27 mouse cellular contexts compared by ENCODE assay signal in genomic region chr9:83251793-83252192, GRCm38 (mm10).
"Had no signal": no experiment of that assay in that cellular context is flagged by ENCODE, and none has a peak within 500 bp of the region (broad histone marks: within the 10 kb centered on the region; RNA-seq: fewer than 3 reads in every experiment).

No protein-coding gene starts in this region.

- ATAC-seq: hindbrain, postnatal 0 days; intestine, embryonic 16.5 days; liver, embryonic 12.5 days had no signal

- H3K9me3 ChIP-seq: heart, embryonic 13.5 days; heart, embryonic 15.5 days; hindbrain, embryonic 13.5 days; hindbrain, embryonic 15.5 days; kidney, embryonic 15.5 days; limb, embryonic 10.5 days; limb, embryonic 12.5 days; liver, embryonic 12.5 days had no signal

- H3K27ac ChIP-seq: heart, adult 2 months; heart, embryonic 13.5 days; heart, embryonic 15.5 days; hindbrain, embryonic 13.5 days; hindbrain, embryonic 15.5 days; hindbrain, postnatal 0 days; kidney, embryonic 15.5 days; kidney, postnatal 0 days; layer of hippocampus, adult 2 months; left cerebral cortex, adult 2 months; limb, embryonic 10.5 days; limb, embryonic 12.5 days; liver, embryonic 12.5 days; liver, embryonic 14.5 days had no signal

- H3K4me3 ChIP-seq: heart, adult 2 months; heart, embryonic 13.5 days; heart, embryonic 15.5 days; hindbrain, embryonic 13.5 days; hindbrain, embryonic 15.5 days; kidney, embryonic 15.5 days; layer of hippocampus, adult 2 months; left cerebral cortex, adult 2 months; limb, embryonic 10.5 days; limb, embryonic 12.5 days; liver, embryonic 12.5 days had no signal

- H3K4me2 ChIP-seq: heart, embryonic 11.5 days; heart, embryonic 13.5 days; heart, embryonic 15.5 days; hindbrain, embryonic 13.5 days; hindbrain, embryonic 15.5 days; kidney, embryonic 15.5 days; limb, embryonic 12.5 days; liver, embryonic 12.5 days had no signal

- H3K9ac ChIP-seq: heart, embryonic 13.5 days; heart, embryonic 15.5 days; hindbrain, embryonic 13.5 days; hindbrain, embryonic 15.5 days; kidney, embryonic 15.5 days; limb, embryonic 12.5 days; liver, embryonic 12.5 days; liver, embryonic 14.5 days had no signal

- H3K27me3 ChIP-seq: heart, embryonic 13.5 days; heart, embryonic 15.5 days; hindbrain, embryonic 13.5 days; hindbrain, embryonic 15.5 days; kidney, embryonic 15.5 days; limb, embryonic 12.5 days; liver, embryonic 12.5 days had no signal

- H3K4me1 ChIP-seq: hindbrain, embryonic 13.5 days; hindbrain, embryonic 15.5 days; limb, embryonic 10.5 days; limb, embryonic 12.5 days; liver, embryonic 12.5 days had no signal

- DNase-seq: gastrocnemius, postnatal 14 days; gastrocnemius, postnatal 36 days; heart, adult 11 months; heart, adult 2 months; heart, postnatal 14 days; heart, postnatal 36 days; kidney, adult 11 months; kidney, adult 2 months; kidney, adult 9 months; kidney, postnatal 14 days; kidney, postnatal 4 days; liver had no signal

- H3K36me3 ChIP-seq: heart, embryonic 13.5 days; heart, embryonic 15.5 days; hindbrain, embryonic 13.5 days; hindbrain, embryonic 15.5 days; kidney, embryonic 15.5 days; limb, embryonic 10.5 days; limb, embryonic 12.5 days; liver, embryonic 12.5 days had no signal
